Mouse (Mus musculus): ENCODE data around the gene Ubtd1.
A peak's percentile ranks its signal among the peaks of the same experiment; 100 is the strongest.

Ubtd1 gene

GRCm38 (mm10) chr19:42071221-42071620 is 89.7 kb downstream of the Ubtd1 start:
- DNase-seq: no peak

- no peak for DNase-seq
These were observed 90.5 kb downstream of the Ubtd1 start for GRCm38 (mm10) chr19:42071886-42072608.

GRCm38 (mm10) chr19:42072802-42073201 is 91.2 kb downstream of the Ubtd1 start:
- no peak for DNase-seq

- peak; percentile 96 for DNase-seq
These were observed 93.5 kb downstream of the Ubtd1 start for GRCm38 (mm10) chr19:42075051-42075450.

GRCm38 (mm10) chr19:42075992-42076391 is 94.4 kb downstream of the Ubtd1 start:
- DNase-seq: peak; percentile 68

GRCm38 (mm10) chr19:42078566-42078965 is 97.0 kb downstream of the Ubtd1 start:
- DNase-seq: peak; percentile 69

- DNase-seq: peak; percentile 78
These were observed 97.4 kb downstream of the Ubtd1 start for GRCm38 (mm10) chr19:42079006-42079405.

- DNase-seq: peak; percentile 84
These were observed 98.4 kb downstream of the Ubtd1 start for GRCm38 (mm10) chr19:42079950-42080349.

- peak; percentile 64 for DNase-seq
These were observed 98.9 kb downstream of the Ubtd1 start for GRCm38 (mm10) chr19:42080469-42080868.

- DNase-seq: peak; percentile 29
These were observed 100.0 kb downstream of the Ubtd1 start for GRCm38 (mm10) chr19:42081613-42082012.
